Mouse (Mus musculus): ENCODE results near the gene Cep41.

Gene Cep41

GRCm38 (mm10) chr6:30693350-30693991, at the start of gene Cep41:
TSS of gene Cep41 (minus strand) at chr6:30693749.
- in situ Hi-C loops (cut with MboI, MseI), result no loop called here

GRCm38 (mm10) chr6:30739177-30739747, 45.7 kb upstream of the Cep41 start:
- in situ Hi-C loops (cut with MboI, MseI), result loop anchor here (10.0 kb wide), 2 partner anchors 214 to 246 kb away; no protein-coding TSS in a partner anchor

DNA sequence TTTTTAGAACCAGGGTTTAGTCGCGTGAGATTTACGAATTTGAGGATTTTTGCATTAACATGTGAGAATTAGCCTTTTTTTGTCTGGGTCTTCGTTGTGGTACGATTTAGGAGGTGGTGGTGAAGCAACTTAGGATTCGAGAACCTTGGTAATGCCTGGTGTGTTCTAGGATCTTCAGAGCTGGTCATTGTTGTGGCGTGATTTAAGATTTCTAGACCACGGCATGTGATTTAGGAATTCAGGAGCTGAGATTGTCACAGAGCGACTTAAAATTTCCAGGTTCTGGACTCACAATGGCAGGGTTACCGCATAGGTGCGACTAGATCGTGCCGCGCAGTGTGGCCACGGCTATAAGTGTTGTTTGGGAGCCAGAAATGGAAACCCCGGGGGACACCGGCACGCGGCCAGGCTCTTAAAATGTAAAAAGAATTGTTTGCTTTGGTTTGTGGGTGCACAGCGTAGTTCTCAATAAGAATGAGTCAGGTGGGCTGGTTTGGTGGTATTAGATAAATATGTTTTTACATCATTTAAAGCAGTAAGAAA, 45.0 kb upstream of the Cep41 start:
- in situ Hi-C loops (cut with MboI, MseI), result loop anchor here (10.0 kb wide), 2 partner anchors 214 to 246 kb away; no protein-coding TSS in a partner anchor

DNA sequence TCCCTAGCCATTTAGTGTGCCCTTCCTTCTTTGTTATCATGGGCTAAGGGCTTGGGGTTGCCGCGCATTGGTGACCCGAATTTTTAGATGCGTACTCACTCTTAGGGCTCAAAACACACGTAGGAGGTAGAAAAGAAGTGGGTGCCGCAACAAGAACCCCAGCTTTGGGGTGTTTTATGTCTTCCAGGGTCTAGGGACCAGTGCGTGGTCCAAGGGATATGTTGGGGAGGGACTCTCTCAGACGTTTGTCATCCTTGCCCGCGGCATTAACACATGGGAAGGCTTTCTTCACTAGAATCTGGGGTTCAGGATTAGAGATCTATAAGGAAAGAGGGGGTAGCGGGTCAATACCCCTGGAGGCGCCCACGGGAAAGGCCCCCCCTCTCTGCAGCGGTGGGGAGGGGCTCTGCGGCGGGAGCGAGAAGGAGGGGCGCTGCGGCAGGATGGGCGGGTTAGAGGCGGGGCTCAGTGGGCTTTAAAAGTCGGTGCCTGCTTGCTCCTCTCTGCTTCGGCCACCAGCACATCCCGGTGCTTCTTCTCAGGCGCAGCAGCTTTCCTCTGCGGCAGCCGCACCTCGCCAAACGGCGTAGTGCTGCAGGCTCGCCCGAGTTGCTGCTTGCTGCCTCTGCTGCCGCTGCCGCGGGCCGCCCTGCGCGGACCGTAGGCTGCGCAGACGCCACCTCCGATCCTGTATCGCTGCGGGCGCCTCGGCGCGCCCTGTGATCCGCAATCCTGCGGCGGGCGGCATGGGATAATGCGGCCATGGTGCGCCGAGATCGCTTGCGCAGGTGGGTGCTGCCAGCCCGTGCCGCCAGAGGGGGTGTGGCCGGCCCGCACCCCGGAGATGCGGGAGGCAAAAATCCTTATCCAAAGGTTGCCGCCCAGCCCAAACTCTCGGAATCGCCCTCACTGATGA, 44.3 kb upstream of the Cep41 start:
- in situ Hi-C loops (cut with MboI, MseI), result loop anchor here (10.0 kb wide), 2 partner anchors 213 to 247 kb away; no protein-coding TSS in a partner anchor

DNA sequence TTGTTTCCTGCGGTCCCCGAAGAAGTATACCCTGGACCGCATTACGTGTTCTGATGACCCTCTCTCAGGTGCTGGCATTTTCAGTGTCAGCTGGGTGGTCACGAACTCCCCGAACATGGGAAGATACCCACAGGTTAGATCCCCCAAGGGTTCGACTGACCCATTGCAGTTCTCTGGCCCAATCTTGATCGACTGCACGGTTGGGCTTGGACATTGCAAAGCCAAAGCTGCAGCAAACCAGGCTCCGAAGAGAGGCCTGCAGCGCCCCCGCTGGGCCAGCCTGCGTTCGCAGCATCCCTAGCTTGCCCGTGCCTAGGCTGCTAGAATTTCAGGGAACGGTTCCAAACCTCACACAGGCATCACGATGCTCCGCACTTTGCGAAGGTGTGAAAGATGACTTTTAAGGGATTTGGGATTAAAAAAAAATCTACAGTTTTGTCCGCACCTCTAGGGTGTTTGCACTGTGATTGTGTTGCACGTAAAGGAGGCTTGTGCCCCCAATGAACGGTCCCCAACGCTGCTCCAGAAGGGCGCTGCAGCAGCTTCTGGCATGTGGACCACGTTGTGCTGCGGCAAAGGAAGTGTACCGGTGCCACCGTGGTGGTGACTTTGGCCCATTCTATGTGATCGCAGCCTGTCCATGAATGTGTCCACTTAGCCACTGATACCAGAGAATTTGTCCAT, 43.5 kb upstream of the Cep41 start:
- in situ Hi-C loops (cut with MboI, MseI), result loop anchor here (10.0 kb wide), 2 partner anchors 212 to 248 kb away; no protein-coding TSS in a partner anchor

- in situ Hi-C loops (cut with MboI, MseI), result loop anchor here (10.0 kb wide), 2 partner anchors 212 to 248 kb away; no protein-coding TSS in a partner anchor
Observed at GRCm38 (mm10) chr6:30736372-30736762, 42.8 kb upstream of the Cep41 start.

GRCm38 (mm10) chr6:30735728-30736371, 42.3 kb upstream of the Cep41 start:
- in situ Hi-C loops (cut with MboI, MseI), result loop anchor here (10.0 kb wide), 2 partner anchors 211 to 249 kb away; no protein-coding TSS in a partner anchor

DNA sequence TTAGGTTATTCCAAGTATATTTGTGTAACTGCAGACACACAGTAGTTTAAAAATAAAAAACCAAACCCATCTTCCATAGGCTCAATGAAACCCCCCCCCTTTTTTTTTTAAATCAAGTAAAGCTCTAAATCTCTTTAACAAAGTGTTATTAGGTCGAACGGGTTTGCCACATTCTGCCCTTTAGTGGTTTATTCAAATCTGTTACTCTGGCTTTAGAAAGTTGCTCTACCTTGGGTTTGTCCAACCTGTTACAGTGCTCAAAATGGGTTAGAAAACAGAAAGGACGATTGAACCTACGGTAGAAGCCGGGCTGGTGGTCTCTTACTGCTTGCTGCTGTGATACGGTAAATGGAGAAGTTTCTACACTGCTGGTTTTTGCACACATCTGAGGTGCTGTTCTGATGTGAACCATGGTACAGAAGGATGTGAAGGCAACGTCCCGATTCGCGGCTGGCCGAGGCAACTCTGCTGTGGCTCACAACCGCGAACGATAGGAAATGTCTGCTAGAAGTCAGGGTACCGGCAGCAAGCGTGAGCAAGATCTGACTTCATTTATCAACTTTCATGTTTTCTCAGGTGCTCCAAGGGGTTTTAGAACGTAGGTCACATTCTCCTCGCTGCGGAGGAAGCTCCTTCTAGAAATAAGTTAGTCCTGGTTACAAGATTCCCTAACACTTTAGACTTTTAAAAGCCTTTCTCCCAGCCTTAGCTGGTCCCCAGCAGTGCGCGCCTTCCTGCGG, 41.6 kb upstream of the Cep41 start:
- in situ Hi-C loops (cut with MboI, MseI), result loop anchor here (10.0 kb wide), 2 partner anchors 210 to 250 kb away; no protein-coding TSS in a partner anchor

GRCm38 (mm10) chr6:30734465-30734864, 40.9 kb upstream of the Cep41 start:
- in situ Hi-C loops (cut with MboI, MseI), result loop anchor here (10.0 kb wide), 2 partner anchors 210 to 250 kb away; no protein-coding TSS in a partner anchor

DNA sequence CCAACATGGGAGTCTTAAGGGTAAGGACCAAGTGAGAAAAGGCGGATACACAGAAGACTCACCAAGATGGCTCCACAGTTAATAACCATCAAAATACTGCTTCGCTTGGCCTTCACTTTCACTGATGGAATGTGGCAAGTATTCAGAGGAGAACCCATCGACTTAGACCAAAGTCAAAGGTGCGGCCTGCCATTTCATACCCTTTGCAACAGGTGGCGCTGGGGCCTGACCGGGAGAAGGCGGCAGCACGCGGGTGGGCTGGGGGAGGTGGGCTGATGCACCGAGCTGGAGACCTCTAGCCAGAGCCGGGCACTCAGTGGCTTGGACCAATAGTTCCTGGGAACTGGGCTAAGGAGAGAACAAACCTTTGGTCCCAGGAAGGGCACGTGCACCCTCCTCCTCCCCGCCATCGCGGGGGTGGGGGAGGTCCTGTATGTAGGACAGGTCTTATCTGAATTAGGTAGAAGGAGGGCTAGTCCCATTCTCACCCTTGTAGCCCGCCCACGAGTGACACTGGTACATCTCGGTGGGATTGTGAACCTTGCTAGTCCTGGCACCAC, 39.1 kb upstream of the Cep41 start:
- in situ Hi-C loops (cut with MboI, MseI), result loop anchor here (10.0 kb wide), 2 partner anchors 208 to 252 kb away; no protein-coding TSS in a partner anchor

GRCm38 (mm10) chr6:30730301-30730971, 36.9 kb upstream of the Cep41 start:
- in situ Hi-C loops (cut with MboI, MseI), result loop anchor here (10.0 kb wide), 2 partner anchors 206 to 254 kb away; no protein-coding TSS in a partner anchor

DNA sequence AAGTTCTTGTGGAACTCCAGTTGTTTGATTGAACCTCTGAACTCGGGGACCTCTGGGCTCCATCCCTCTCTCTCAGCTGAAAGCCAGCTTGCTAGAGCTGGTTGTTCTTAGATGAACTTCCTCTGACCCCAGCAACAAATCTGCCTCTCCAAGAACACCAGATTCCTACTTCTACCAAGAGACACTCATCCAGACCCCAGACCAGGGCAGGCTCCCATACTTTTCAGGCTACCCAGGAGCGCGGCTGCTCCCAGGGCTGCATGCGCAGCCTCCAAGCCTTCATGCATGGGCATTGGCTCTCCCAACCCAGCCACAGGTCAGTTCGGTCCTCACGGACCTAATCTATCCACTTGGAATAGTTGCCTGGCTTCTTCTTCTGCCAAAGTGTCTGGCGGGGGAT, 29.8 kb upstream of the Cep41 start, which contains the start of gene Mest:
Gene Mest, plus strand, starts transcription at position 217 of the 400 bp plus-strand sequence.
- in situ Hi-C loops (cut with MboI, MseI), result no loop called here

DNA sequence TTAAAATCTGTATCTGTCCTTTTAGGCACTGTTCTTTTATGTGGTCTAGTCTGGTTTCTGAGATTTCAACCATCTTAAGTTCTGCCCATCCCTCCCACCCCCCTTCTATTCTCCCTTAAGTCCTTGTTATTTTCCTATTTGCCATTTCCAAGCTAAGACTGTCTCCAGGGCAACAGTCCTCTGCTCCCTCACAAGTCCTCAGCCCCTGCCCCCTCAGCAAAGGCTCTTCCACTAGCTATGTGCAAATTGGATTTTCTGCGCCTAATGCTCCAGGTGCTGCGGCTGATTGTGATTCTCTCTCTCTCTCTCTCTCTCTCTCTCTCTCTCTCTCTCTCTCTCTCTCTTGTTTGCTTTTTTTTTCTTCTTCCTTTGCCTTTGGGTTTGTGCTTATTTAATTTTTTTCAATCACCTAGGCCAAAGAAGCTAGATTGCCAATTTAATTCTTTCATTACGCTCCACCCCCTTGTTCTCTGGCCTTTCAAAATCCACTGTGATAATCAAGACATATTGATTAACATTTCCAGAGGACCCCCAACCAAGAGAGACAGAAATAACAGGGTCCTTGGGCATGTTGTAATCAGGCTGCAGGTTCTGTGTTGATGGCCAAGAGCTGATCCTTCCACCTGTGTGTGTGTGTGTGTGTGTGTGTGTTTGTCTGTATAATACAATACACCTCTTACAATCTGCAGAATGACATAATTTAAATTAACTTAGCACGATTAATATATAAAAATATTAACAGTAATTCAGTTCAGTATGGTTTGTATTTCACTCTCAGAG, 29.0 kb upstream of the Cep41 start:
- in situ Hi-C loops (cut with MboI, MseI), result no loop called here

- in situ Hi-C loops (cut with MboI, MseI), result loop anchor here (10.0 kb wide), 1 partner anchor 292 kb away; no protein-coding TSS in a partner anchor
Observed at GRCm38 (mm10) chr6:30716796-30717195, 23.2 kb upstream of the Cep41 start.

GRCm38 (mm10) chr6:30714891-30715471, 21.4 kb upstream of the Cep41 start:
- in situ Hi-C loops (cut with MboI, MseI), result loop anchor here (10.0 kb wide), 1 partner anchor 290 kb away; no protein-coding TSS in a partner anchor

DNA sequence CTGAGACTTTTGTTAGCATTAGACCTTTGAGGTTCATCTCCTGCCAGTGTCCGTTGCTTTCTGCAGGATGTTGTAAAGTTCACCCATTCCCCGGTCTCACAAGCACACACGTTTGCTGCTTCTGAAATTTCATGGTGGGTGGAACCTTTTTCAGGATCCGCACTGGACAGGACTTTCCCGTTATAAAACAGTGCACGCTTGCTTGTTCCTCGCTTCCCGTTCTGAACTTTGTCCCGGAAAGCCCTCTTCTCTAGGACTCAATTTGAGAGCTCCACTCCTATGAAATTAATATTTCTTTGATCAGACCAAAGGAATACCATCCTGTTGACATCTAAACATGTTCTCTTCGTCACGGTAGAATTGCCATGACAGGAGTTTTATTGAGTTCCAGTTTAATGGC, 20.3 kb upstream of the Cep41 start:
- in situ Hi-C loops (cut with MboI, MseI), result loop anchor here (10.0 kb wide), 1 partner anchor 289 kb away; no protein-coding TSS in a partner anchor

GRCm38 (mm10) chr6:30713455-30713854, 19.9 kb upstream of the Cep41 start:
- in situ Hi-C loops (cut with MboI, MseI), result loop anchor here (10.0 kb wide), 1 partner anchor 289 kb away; no protein-coding TSS in a partner anchor

All from T-helper 2 cell (primary cell).